Mouse (Mus musculus) neural tube, postnatal 0 days (tissue): ENCODE data around the gene Nhlh2. TPM values are rescaled to one million over a fixed set of nuclear protein-coding genes. Genes with fewer than 3 reads are reported as not detected.

Source experiments
- polyA plus RNA-seq: library from polyadenylated mRNA; unstranded; fragments of >200 nt; fragmentation: Nextera tagmentation; extraction: Ambion mirVana; gene quantifications from 2 replicates; pipeline ENCODE4 v1.2.1, GENCODE M21; 2015

Gene Nhlh2
- 9.0 and 9.2 TPM in 2 replicates for polyA plus RNA-seq

GRCm38 (mm10) chr3:102009926-102010381 lies at the start of gene Nhlh2:
Gene Nhlh2 (plus strand): TSS chr3:102010076.

Other genes starting within 250 kb of the Nhlh2 start
- gene Mab21l3, start 161.1 kb upstream of the Nhlh2 start, polyA plus RNA-seq = 0.10 TPM in 1 of 2 replicates, not detected in the other
- 5.0 and 6.5 TPM in 2 replicates for gene Slc22a15, start 85.6 kb upstream of the Nhlh2 start, polyA plus RNA-seq
- 0.64 and 0.75 TPM in 2 replicates for gene Casq2, start 76.3 kb downstream of the Nhlh2 start, polyA plus RNA-seq
- gene Vangl1, start 194.6 kb downstream of the Nhlh2 start, polyA plus RNA-seq = 8.2 and 9.7 TPM in 2 replicates